Mouse (Mus musculus) monocyte, adult 5-6 weeks (primary cell): ENCODE measurements around the gene Prr5l. TPM values are rescaled to one million over a fixed set of nuclear protein-coding genes. Genes with fewer than 3 reads are reported as not detected.
A peak's percentile ranks its signal among the peaks of the same experiment; 100 is the strongest.

ENCODE experiments used
- ATAC-seq: fragments of 153-309, 156-312 bp; replicated peaks from 2 replicates; pipeline ENCODE4 v1.8.0; 2017; ENCODE audit warnings: mild to moderate bottlenecking; ENCODE audit not compliant: low TSS enrichment, insufficient number of reproducible peaks, severe bottlenecking, poor library complexity, low FRiP score
- total RNA-seq: library from RNA; stranded (forward); fragments of 200-1000, 200-491, 200-594 nt; gene quantifications from 3 replicates; pipeline ENCODE4 v1.2.3, GENCODE M21; 2017

Gene Prr5l
- total RNA-seq, 1 experiment from 2014 or later = 41.2 TPM

DNA sequence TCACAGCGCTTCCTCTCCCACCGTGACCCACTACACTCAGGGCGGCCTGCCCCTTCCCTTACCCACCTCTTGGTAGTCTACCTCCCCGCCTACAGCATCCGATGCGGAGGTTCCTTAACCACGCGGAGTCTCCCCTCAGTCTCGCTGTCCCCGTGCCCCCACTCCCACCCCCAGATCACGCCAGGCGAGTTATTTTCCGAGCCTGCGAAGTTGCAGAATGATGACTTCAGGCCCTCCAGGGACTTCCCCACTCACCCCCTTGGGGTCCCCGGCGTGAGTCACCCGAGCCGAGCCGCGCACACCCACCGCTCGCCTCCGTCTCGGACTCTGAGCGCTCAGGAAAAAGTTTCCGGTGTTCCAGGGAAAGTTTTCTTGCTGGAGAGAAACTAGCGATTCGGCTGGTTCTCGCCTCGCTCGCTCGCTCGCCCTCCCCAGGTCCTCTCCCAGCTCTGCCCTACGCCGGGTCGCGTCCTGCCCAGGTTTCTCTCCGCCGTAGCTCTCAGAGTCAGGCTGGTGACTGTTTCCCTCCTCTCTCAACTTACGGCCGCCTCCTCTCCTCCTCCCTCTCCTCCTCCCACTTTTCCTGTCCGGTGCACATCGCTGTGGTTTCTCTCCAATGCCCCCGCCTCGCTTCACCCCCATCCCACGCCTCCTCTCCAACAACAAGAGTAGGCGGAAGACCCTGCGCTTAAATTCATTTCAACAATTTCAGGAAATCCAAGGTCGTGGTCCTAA is 85.5 kb downstream of the Prr5l start:
- ATAC-seq = peak; percentile 38; the same call in 1 of the 2 replicates

DNA sequence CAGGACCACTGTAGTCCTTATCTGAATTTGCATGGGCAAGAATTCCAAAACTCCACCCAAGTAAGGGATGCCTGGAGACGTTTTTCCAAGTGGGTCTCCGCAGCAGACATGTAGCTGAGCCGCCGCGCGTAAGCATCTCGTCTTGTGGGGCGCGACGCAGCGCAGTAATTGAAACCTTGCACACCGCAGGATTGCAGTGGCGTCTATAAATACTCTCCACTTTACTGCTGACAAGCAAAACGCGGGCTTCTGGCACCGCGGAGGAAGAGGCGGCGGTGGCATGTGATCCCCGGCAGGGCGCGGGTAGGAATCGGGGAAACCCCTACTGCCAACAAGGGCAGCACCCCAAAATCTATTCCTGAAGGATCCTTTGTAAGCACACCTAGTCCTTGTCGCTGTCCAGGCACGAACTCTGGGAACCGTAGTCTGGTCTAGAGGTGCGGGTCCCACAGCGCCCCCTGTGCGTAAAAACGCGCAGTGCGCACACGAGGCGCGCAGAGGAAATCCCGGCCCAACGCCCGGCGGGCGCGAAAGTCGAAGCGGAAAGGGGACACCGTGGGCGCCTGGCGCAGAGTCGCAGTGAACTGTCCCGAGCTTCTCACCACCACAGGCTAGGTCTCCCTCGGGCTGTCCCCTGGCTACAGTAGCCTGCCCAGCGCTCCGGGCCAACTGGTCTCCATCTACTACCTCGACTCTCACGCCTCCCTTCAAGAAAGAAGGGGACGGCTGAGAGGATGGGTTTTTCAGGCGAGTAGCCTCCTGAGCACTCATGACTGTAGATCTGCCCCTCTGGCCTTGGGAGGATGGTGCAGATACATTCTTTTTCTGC is 86.3 kb downstream of the Prr5l start:
- ATAC-seq = peak; percentile 72

DNA sequence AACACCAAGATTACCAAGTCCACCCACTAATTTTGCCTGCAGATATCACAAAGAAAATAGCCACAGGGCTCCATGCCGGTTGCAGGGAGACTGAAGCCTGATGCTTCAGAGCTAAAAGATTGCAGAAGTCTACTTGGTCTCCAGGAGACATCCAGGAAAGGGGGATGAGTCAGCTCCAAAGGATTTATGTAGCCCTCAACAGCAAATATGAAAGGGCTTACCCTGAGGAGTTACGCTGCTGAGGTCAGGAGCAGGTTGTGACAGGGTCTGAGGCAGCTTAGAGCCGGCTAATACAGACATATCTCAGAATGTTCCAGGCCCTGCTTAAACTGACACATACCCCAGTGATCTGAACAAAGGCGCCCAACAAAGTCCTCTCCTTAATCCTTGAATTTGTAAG is 90.7 kb downstream of the Prr5l start:
- ATAC-seq = no peak

DNA sequence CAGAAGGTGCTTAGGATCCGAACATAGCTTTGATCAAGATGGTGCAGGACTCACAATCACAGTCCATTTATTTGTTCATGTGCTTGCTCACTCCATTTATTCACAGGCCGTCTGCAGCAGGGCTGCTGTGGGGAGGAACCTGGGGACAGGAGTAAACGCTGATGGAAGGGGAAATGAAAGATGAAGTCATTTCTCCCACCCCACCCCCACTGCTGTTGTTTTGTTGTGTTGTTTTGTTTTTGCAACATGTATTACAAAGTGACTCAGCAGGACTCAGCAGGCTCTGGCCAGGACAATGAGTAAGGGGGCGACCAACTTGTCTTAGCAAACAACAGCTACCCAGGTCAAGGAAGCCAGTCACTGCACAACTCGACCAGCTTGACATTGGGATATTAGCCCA is 99.6 kb downstream of the Prr5l start:
- peak; percentile 61 for ATAC-seq

DNA sequence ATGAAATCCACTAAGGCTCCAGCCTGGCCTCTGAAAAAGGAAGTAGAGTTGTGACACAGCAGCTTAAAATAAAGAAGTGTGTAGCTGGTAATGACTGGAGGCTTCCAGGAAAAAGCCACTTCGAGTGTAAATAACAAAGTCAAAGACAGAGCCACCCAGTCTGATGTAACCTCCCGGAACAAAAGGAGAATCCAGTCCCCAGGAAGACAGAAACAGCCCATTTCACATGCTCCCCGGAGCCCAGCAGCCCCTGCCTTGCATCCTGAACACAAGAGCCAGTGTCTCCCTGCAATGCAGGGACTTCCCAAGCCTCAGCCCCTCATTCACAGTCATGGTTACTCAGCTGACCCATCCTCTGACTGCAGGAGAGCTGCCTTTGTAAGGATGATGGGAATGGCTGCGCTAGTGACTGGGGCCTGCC is 101.5 kb downstream of the Prr5l start:
- ATAC-seq = peak; percentile 88

DNA sequence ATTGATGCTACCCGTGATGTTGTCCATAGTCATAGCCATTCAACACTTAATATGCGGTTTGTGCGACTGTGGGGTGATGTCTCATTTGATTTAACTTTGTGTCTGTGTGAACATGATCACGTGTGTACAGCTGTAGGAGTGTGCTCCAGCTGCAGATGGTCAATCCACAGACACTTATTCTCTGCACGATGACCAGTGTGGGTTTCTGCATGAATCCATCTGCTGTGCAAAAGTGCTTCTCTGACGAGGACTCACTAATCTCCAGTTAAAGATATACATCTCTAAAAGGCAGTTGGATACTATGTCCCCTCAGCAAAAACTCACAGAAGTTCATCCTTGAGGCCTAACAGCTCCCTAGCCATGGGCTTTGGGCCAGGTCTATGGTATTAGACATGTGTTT is 104.7 kb downstream of the Prr5l start:
- ATAC-seq = no peak

DNA sequence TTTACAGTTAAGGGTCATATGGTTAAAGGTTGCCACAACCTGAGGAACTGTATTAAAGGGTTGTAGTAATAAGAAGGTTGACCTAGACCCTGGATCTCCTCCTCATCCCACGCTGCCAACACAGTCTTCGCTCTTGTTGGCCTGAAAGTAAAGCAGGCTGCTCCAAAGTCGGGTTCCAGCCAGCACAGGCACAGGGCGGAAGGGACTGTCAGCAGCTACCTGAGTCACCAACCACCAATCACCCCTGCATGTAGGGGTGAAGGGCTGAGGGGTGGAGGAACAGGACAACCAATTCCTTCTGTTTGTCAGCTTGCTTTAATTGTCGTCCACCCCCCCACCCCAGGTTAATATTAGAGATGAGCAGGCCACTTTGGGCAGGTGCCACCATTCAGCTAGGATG is 119.3 kb downstream of the Prr5l start:
- ATAC-seq = no peak

DNA sequence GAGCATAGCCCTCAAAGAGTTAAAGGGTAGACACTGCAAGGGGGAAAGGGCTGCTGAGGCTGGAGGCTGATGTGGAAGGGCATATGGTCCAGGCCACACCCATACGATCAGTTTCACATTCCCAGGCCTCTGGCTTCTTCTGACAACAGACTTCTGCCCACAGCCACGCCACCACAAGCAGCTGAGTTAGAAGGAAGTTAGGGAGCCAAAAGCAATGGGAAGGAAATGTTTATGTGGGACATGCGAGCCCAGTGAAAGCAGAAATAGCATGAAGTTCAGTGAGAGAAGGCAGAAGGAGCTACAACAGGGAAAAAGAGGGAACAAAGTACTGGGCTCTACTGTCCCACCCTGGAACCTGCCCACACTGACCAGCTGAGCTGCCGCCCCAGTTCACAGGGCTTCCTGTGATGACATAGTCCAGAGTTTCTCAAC is 119.9 kb downstream of the Prr5l start:
- peak; percentile 86 for ATAC-seq

DNA sequence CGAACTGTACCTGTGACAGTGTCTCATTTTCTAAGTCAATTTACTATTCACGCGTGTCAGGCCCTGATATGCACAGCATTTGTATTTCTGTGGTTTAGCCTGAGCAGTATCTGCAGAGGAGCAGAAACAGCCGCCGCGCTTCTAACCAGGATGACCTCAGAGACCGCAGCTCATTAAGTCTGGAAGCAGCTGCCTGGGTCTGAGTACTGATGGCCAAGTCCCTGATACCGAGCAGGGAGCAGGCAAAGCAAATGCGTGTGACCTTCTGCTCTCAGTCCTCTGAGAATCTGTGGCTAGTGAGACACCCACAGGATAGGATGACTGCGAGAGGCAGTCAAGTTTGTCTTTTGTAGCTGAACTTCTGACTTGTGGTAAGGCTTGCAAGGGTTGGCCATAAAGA is 120.4 kb downstream of the Prr5l start:
- ATAC-seq = peak; percentile 25

DNA sequence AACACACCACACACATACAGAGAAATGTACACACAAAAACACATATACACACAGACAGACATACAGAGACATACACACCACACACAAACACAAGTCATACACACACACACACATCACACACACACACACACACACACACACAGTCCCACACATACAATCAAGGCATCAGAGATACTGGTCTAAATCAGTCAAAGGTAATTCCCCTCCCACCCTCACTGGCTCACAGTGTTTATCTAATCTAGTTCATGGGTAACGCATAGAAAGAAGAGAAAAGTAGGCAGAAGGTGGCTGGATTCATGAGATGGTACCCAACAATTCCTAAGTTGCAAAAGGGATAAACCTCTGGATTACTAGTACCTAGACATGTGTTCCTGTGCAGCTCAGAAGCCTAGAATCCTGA is 120.9 kb downstream of the Prr5l start:
- ATAC-seq = no peak

DNA sequence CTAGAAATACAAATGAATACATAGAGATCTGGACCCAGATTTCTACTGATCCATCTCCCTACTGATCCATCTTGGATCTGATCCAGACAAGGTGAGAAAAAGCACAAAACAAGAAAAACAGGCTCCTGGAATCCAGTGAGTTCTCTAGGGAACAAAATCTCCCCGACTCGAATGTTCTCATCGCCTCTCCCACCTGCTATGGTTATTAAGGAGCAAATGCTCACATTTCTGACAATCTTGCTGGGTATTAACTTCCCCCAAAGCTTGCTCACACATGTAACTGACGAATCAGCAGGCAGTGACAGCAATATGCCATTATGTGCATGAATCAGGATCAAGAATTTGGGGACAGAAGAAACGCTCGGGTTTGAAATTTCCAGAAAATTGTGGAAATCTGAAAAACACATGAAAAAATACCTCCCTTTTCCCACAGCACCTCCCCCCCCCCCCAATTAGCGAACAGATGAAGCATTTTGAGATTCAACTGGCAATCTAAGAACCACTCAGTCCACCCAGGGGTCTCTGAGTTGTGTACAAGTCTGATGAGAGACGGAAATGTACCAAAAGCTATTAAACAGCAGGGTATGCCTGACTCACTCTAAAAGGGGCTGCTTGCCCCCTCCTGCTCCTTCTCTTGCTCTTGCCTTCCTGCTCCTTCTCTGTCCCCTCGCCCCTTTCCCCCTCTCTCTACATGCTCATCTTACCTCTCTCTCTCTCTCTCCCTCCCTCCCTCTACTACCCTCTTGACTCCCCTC is 123.1 kb downstream of the Prr5l start:
- ATAC-seq = no peak

DNA sequence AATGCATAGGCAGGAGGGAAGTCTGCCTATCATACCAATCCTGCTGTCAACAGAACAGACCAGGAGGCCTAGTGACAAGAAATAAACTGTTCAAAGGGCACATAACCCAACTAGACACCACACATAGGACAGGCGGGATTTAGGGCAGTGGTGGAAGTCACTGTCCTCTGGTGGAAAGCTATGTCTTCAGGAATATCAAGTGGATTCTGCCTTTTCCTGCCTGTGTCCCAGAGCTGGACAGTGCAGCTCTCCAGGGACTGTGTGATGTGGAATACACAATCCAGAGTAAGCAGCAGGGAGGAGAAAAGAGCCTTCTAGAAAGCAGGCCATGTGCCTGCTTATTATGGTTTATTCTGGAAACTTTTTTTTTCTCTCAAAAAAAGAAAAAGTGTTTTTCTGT is 125.0 kb downstream of the Prr5l start:
- ATAC-seq = no peak

DNA sequence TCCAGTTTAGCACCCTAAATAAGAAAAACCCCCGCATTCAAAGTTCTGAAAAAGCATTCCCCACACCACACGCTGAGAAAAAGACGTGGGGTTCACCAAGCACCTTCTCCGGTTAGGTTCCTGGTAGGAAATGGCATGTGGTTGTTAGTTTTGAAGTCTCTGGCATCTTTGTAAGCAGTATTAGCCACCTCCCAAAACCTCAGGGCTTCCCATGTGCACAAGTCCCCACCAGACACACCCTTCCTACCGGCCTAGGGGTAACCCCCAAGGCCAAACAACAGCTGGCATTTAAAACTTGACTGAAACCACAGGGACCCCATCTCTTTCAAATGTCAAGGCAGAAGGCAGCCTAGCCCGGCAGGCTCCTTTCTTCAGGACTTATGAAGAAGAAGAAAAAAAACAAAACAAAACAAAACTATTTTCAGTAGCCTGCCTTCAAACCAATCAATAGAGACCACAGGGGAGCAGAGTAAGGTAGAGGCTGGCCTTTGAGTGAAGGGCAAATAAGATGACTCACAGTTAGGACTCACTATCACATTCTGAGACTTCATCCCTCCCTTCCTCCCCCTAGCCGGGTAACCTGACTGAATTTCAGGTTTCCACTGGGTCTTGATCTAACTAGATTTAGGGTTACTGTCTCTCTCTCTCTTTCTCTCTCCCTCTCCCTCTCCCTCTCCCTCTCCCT is 126.6 kb downstream of the Prr5l start:
- ATAC-seq = peak; percentile 75

DNA sequence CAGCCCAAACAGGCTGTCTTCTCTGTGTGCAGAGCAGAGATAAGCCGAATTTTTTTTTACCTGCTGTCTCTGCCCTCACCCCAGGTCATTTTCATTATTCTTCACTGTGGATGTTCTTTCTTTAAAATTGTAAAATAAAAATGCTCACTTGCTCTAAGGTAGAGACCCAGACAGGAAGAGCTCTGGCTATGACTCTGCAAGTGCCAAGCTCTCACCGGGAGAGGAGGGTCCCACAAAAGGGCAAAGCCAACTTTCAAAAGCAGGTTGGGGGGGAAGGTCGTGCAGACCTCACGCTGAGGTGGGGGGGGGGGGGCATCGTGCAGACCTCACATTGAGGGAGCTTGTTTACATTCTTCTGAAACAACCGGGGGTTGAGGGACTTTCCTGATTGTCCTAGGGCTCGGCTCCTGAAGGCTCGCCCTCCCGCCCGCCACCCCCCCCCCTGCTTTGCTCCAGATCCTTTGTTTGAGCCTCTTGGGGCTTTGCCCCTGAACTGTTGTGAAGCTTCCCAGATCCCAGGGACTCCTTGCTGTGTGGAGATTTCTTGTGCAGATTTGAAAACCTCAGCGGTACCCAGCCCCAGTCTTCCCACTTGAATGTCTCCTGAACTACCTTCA is 127.8 kb downstream of the Prr5l start:
- ATAC-seq = no peak

DNA sequence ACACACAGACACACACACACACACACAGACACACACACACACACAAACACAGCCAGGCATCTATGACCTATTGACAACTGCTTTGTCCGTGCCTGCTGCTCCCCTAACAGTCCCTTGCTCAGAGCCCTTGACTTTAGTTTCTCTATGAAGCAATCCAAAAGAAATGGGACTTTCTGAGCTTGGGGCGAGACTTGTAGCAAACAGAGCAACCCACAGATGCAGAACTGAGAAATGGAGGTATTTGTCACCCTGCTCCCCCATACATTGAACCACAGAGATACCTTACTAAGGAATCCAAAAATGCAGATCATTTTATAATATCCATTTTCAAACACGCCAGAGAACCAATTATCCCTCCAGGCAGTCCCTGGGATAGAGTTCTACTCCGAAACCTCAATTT is 128.4 kb downstream of the Prr5l start:
- peak; percentile 54 for ATAC-seq

DNA sequence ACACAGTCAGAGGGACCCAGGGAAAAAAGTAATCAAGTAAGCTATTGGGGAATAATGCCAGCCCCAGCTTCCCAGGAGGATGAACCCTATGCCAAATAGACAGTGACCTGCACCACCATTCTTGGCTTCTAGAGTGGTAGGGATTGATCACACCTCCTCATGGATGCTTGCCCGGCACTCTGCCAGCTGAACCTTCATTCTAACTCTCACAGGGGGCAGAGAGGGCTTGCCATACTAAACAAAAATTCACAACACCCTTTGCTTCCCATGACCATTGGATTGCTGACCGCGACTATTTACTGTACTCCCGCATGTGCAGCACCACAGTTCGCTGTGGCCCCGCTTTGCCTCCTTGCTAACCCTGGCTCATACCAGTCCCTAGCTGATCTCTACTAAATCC is 129.8 kb downstream of the Prr5l start:
- ATAC-seq = no peak

DNA sequence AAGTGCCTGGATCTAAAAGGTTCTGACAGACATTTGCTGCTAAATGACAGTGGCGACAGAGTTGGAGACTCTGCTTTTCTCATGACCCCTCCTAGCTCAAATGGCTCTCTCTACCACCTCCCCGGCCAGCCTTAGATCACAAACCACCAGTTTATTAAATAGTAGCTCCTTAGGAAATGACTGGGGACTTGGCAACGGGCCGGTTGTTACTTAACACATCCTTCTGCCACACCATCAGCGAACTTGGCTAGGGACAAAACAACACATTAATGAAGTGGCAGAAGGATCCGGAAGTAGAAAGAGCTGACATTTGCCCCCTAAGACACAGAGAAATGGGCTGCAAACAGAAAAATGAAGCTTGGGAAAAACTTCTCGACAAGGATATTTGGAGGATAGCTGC is 130.4 kb downstream of the Prr5l start:
- no peak for ATAC-seq

DNA sequence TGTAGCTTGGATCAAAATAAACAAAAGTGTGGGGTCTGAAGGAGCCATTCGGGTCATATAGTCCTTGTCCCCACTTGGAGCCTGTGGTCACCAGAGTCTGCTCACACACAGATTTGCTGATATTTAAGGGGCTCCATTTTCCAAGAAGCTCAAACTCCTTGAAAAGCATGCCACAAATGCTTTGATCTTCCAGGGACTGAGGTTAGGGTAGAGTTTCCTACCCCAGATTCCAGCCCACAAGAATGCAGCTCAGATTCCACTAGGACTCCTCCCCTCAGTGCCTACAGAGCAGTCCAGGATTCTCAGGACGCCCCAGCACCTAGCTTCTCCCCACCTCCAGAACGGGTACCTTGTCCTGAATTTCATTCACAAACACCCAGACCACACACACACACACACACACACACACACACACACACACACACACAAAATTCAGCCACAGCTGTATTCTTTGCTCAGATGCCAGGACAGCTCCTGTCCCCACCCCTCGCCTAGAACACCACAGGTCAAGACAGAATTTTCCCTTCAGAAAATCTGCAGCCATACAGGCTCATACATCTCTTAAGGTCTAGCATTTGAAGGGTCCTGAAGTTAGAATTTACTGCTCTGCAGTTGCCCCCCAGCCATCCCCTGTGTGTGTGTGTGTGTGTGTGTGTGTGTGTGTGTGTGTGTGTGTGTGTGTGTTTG is 131.4 kb downstream of the Prr5l start:
- no peak for ATAC-seq
